Mouse (Mus musculus): ENCODE measurements around the gene Rab26. TPM values are rescaled to one million over a fixed set of nuclear protein-coding genes. Genes with fewer than 3 reads are reported as not detected.

The Rab26 gene
- polyA plus RNA-seq, 1 experiment from 2014 or later, result 5.7 TPM

GRCm38 (mm10) chr17:24538950-24539349, 4.9 kb upstream of the Rab26 start:
- Histone ChIP-seq H3K4me2 (ENCODE audit: low read length) (no peak overlapping the region), H3K4me1 (replicated peaks; ENCODE audit: control insufficient read depth, insufficient read depth, low read length) (no peaks in the 10 kb centered on the region), H3K4me3 (ENCODE audit: low read depth, low read length) (no peak overlapping the region), H3K9me3 (ENCODE audit: control insufficient read depth, low read length) (no peaks in the 10 kb centered on the region), H3K27ac (ENCODE audit: low read depth) (no peak overlapping the region), H3K36me3 (ENCODE audit: control insufficient read depth, insufficient read depth, low read length) (no peaks in the 10 kb centered on the region), H3K9ac (ENCODE audit: low read length) (no peak overlapping the region), H3K27me3 (replicated peaks; ENCODE audit: control insufficient read depth, insufficient read depth, low read length) (no peaks in the 10 kb centered on the region)
- ATAC-seq (replicated peaks; ENCODE audit: low FRiP score, low TSS enrichment, low read depth) (no peak; the same call in 1 of the 2 replicates), DNase-seq (ENCODE audit: low spot score) (peak; percentile 75)
- 69% methylated on average over 8 of the region's 8 CpGs for WGBS

- Histone ChIP-seq H3K9me3 (ENCODE audit: control insufficient read depth, low read length) (no peaks in the 10 kb centered on the region), H3K4me1 (replicated peaks; ENCODE audit: control insufficient read depth, insufficient read depth, low read length) (peaks cover 7% of the 10 kb centered on the region), H3K9ac (ENCODE audit: low read length) (no peak overlapping the region), H3K27ac (ENCODE audit: low read depth) (no peak overlapping the region), H3K4me3 (ENCODE audit: low read depth, low read length) (no peak overlapping the region), H3K27me3 (replicated peaks; ENCODE audit: control insufficient read depth, insufficient read depth, low read length) (no peaks in the 10 kb centered on the region), H3K36me3 (ENCODE audit: control insufficient read depth, insufficient read depth, low read length) (no peaks in the 10 kb centered on the region), H3K4me2 (ENCODE audit: low read length) (no peak overlapping the region)
- DNase-seq (ENCODE audit: low spot score) (no peak), ATAC-seq (replicated peaks; ENCODE audit: low FRiP score, low TSS enrichment, low read depth) (no peak)
- WGBS, result 34% methylated on average over 3 of the region's 3 CpGs
Measured at GRCm38 (mm10) chr17:24537536-24537935, 3.5 kb upstream of the Rab26 start.

- Histone ChIP-seq H3K36me3 (ENCODE audit: control insufficient read depth, insufficient read depth, low read length) (peaks cover 12% of the 10 kb centered on the region), H3K27me3 (replicated peaks; ENCODE audit: control insufficient read depth, insufficient read depth, low read length) (no peaks in the 10 kb centered on the region), H3K4me3 (ENCODE audit: low read depth, low read length) (no peak overlapping the region), H3K9me3 (ENCODE audit: control insufficient read depth, low read length) (no peaks in the 10 kb centered on the region), H3K27ac (ENCODE audit: low read depth) (no peak overlapping the region), H3K4me2 (ENCODE audit: low read length) (no peak overlapping the region), H3K9ac (ENCODE audit: low read length) (no peak overlapping the region), H3K4me1 (replicated peaks; ENCODE audit: control insufficient read depth, insufficient read depth, low read length) (peaks cover 10% of the 10 kb centered on the region)
- DNase-seq (ENCODE audit: low spot score) (no peak), ATAC-seq (replicated peaks; ENCODE audit: low FRiP score, low TSS enrichment, low read depth) (no peak)
- 41% methylated on average over 5 of the region's 5 CpGs for WGBS
Measured at GRCm38 (mm10) chr17:24535300-24535699, 1.3 kb upstream of the Rab26 start.

- DNase-seq (ENCODE audit: low spot score) (peak; percentile 81), ATAC-seq (replicated peaks; ENCODE audit: low FRiP score, low TSS enrichment, low read depth) (peak; percentile 52)
- Histone ChIP-seq H3K36me3 (ENCODE audit: control insufficient read depth, insufficient read depth, low read length) (peaks cover 28% of the 10 kb centered on the region), H3K9ac (ENCODE audit: low read length) (0 out of 2 replicates have a peak overlapping the region, but pooled peaks have one; percentile 14), H3K4me3 (ENCODE audit: low read depth, low read length) (peak overlapping the region; percentile 23), H3K27me3 (replicated peaks; ENCODE audit: control insufficient read depth, insufficient read depth, low read length) (no peaks in the 10 kb centered on the region), H3K4me1 (replicated peaks; ENCODE audit: control insufficient read depth, insufficient read depth, low read length) (peaks cover 23% of the 10 kb centered on the region), H3K27ac (ENCODE audit: low read depth) (no peak overlapping the region), H3K9me3 (ENCODE audit: control insufficient read depth, low read length) (no peaks in the 10 kb centered on the region), H3K4me2 (ENCODE audit: low read length) (peak overlapping the region; percentile 69)
- 6% methylated on average over 53 of the region's 53 CpGs for WGBS
Measured at GRCm38 (mm10) chr17:24533099-24533992, 664 bp downstream of the Rab26 start.

- ATAC-seq (replicated peaks; ENCODE audit: low FRiP score, low TSS enrichment, low read depth) (no peak), DNase-seq (ENCODE audit: low spot score) (no peak)
- Histone ChIP-seq H3K27me3 (replicated peaks; ENCODE audit: control insufficient read depth, insufficient read depth, low read length) (no peaks in the 10 kb centered on the region), H3K4me2 (ENCODE audit: low read length) (no peak overlapping the region), H3K4me3 (ENCODE audit: low read depth, low read length) (no peak overlapping the region), H3K27ac (ENCODE audit: low read depth) (no peak overlapping the region), H3K9ac (ENCODE audit: low read length) (no peak overlapping the region), H3K36me3 (ENCODE audit: control insufficient read depth, insufficient read depth, low read length) (peaks cover 28% of the 10 kb centered on the region), H3K4me1 (replicated peaks; ENCODE audit: control insufficient read depth, insufficient read depth, low read length) (peaks cover 24% of the 10 kb centered on the region), H3K9me3 (ENCODE audit: control insufficient read depth, low read length) (no peaks in the 10 kb centered on the region)
- WGBS, result 74% methylated on average over 7 of the region's 7 CpGs
Measured at GRCm38 (mm10) chr17:24532045-24532444, 2.0 kb downstream of the Rab26 start.

GRCm38 (mm10) chr17:24531064-24531463, 2.9 kb downstream of the Rab26 start:
- ATAC-seq (replicated peaks; ENCODE audit: low FRiP score, low TSS enrichment, low read depth), result no peak
- no peak for DNase-seq (ENCODE audit: low spot score)
- Histone ChIP-seq H3K4me1 (replicated peaks; ENCODE audit: control insufficient read depth, insufficient read depth, low read length) (peaks cover 34% of the 10 kb centered on the region), H3K4me2 (ENCODE audit: low read length) (no peak overlapping the region), H3K27ac (ENCODE audit: low read depth) (no peak overlapping the region), H3K27me3 (replicated peaks; ENCODE audit: control insufficient read depth, insufficient read depth, low read length) (no peaks in the 10 kb centered on the region), H3K9me3 (ENCODE audit: control insufficient read depth, low read length) (no peaks in the 10 kb centered on the region), H3K4me3 (ENCODE audit: low read depth, low read length) (0 out of 2 replicates have a peak overlapping the region, but pooled peaks have one; percentile 0), H3K36me3 (ENCODE audit: control insufficient read depth, insufficient read depth, low read length) (peaks cover 28% of the 10 kb centered on the region), H3K9ac (ENCODE audit: low read length) (no peak overlapping the region)
- WGBS, result 75% methylated on average over 3 of the region's 3 CpGs

GRCm38 (mm10) chr17:24530361-24531050, 3.5 kb downstream of the Rab26 start:
- Histone ChIP-seq H3K4me1 (replicated peaks; ENCODE audit: control insufficient read depth, insufficient read depth, low read length) (peaks cover 38% of the 10 kb centered on the region), H3K27ac (ENCODE audit: low read depth) (no peak overlapping the region), H3K27me3 (replicated peaks; ENCODE audit: control insufficient read depth, insufficient read depth, low read length) (no peaks in the 10 kb centered on the region), H3K9me3 (ENCODE audit: control insufficient read depth, low read length) (no peaks in the 10 kb centered on the region), H3K4me2 (ENCODE audit: low read length) (peak overlapping the region; percentile 97), H3K9ac (ENCODE audit: low read length) (peak overlapping the region; percentile 93), H3K36me3 (ENCODE audit: control insufficient read depth, insufficient read depth, low read length) (peaks cover 28% of the 10 kb centered on the region), H3K4me3 (ENCODE audit: low read depth, low read length) (peak overlapping the region; percentile 87; the same call in 1 of the 2 replicates)
- ATAC-seq (replicated peaks; ENCODE audit: low FRiP score, low TSS enrichment, low read depth), result no peak
- WGBS, result 36% methylated on average over 8 of the region's 8 CpGs
- DNase-seq (ENCODE audit: low spot score), result no peak

GRCm38 (mm10) chr17:24529883-24530282, 4.1 kb downstream of the Rab26 start:
- DNase-seq (ENCODE audit: low spot score) (no peak), ATAC-seq (replicated peaks; ENCODE audit: low FRiP score, low TSS enrichment, low read depth) (no peak)
- Histone ChIP-seq H3K4me3 (ENCODE audit: low read depth, low read length) (peak overlapping the region; percentile 87), H3K4me1 (replicated peaks; ENCODE audit: control insufficient read depth, insufficient read depth, low read length) (peaks cover 41% of the 10 kb centered on the region), H3K27me3 (replicated peaks; ENCODE audit: control insufficient read depth, insufficient read depth, low read length) (no peaks in the 10 kb centered on the region), H3K9me3 (ENCODE audit: control insufficient read depth, low read length) (no peaks in the 10 kb centered on the region), H3K9ac (ENCODE audit: low read length) (peak overlapping the region; percentile 93), H3K36me3 (ENCODE audit: control insufficient read depth, insufficient read depth, low read length) (peaks cover 28% of the 10 kb centered on the region), H3K27ac (ENCODE audit: low read depth) (peak overlapping the region; percentile 74), H3K4me2 (ENCODE audit: low read length) (peak overlapping the region; percentile 97)
- 22% methylated on average over 5 of the region's 5 CpGs for WGBS
